Comparison of ENCODE assay signal across 10 mouse cellular contexts in the genomic region with DNA sequence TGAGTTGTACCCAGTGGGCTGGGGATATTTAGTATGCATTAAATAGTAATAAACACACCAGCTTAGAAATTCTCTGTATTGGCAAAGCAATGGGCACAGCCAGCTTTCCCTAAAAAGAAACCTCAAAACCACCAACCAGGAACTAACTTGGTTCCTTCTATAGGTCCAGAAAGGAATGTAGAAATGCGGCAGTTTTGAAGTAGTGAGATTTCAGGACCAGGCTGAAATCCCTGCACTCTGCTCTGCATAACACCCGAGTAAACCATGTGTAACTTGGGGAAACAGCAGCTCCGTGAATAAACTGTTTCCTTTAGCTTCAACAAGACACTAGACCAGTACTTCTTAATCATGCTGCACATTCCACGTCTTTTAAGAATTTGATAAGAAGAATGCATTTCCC. TPM values are rescaled to one million over a fixed set of nuclear protein-coding genes. Genes with fewer than 3 reads are reported as not detected.
DNase-seq lines count a peak whose midpoint lies in the region; ATAC-seq and TF ChIP-seq lines count a peak whose summit lies in the region.
"Had no signal": no experiment of that assay in that cellular context is flagged by ENCODE, and none has a peak within 500 bp of the region (broad histone marks: within the 10 kb centered on the region; RNA-seq: fewer than 3 reads in every experiment).

No protein-coding gene starts in this region.

- no peak overlapping the region for H3K27ac ChIP-seq in forebrain, embryonic 12.5 days
- H3K27ac ChIP-seq in forebrain, embryonic 14.5 days (ENCODE audit: low read depth, low read length), result no peak overlapping the region
- H3K27ac ChIP-seq in lung, embryonic 15.5 days, result no peak overlapping the region
- no peak overlapping the region for H3K27ac ChIP-seq in limb, embryonic 15.5 days
- H3K27ac ChIP-seq in small intestine, adult 2 months (ENCODE audit: insufficient read depth, low read depth, low read length), result peak overlapping the region; percentile 21; the same call in 1 of the 2 replicates

- WGBS in forebrain, embryonic 12.5 days, result 77% methylated on average over 4 of the region's 4 CpGs
- 77% methylated on average over 4 of the region's 4 CpGs for WGBS in forebrain, embryonic 14.5 days
- WGBS in lung, embryonic 15.5 days, result 8% methylated on average over 4 of the region's 4 CpGs
- WGBS in limb, embryonic 15.5 days, result 50% methylated on average over 4 of the region's 4 CpGs
- 9% methylated on average over 4 of the region's 4 CpGs for WGBS in small intestine, adult 2 months

- no peak for TF ChIP-seq POLR2A in small intestine, adult 2 months (IDR thresholded peaks at IDR 0.05; ENCODE audit: low read depth, low read length)

- no peaks in the 10 kb centered on the region for H3K27me3 ChIP-seq in forebrain, embryonic 12.5 days
- no peaks in the 10 kb centered on the region for H3K27me3 ChIP-seq in forebrain, embryonic 14.5 days (replicated peaks; ENCODE audit: control insufficient read depth, insufficient read depth, low read length)
- no peaks in the 10 kb centered on the region for H3K27me3 ChIP-seq in lung, embryonic 15.5 days
- H3K27me3 ChIP-seq in limb, embryonic 15.5 days, result no peaks in the 10 kb centered on the region
- no peaks in the 10 kb centered on the region for H3K27me3 ChIP-seq in small intestine, adult 2 months (ENCODE audit: control insufficient read depth, insufficient read depth, low read length)

- peak overlapping the region; percentile 93; the same call in 1 of the 2 replicates for H3K4me2 ChIP-seq in forebrain, embryonic 12.5 days
- H3K4me2 ChIP-seq in forebrain, embryonic 14.5 days (ENCODE audit: low read length), result no peak overlapping the region
- peak overlapping the region; percentile 87 for H3K4me2 ChIP-seq in lung, embryonic 15.5 days
- peak overlapping the region; percentile 68 for H3K4me2 ChIP-seq in limb, embryonic 15.5 days

- H3K9ac ChIP-seq in forebrain, embryonic 12.5 days, result no peak overlapping the region
- no peak overlapping the region for H3K9ac ChIP-seq in forebrain, embryonic 14.5 days (ENCODE audit: low read length)
- peak overlapping the region; percentile 0; the same call in 1 of the 2 replicates for H3K9ac ChIP-seq in lung, embryonic 15.5 days
- no peak overlapping the region for H3K9ac ChIP-seq in limb, embryonic 15.5 days

- no peak overlapping the region for H3K4me3 ChIP-seq in forebrain, embryonic 12.5 days (replicated peaks)
- no peak overlapping the region for H3K4me3 ChIP-seq in forebrain, embryonic 14.5 days (ENCODE audit: low read depth, low read length)
- peak overlapping the region; percentile 70 for H3K4me3 ChIP-seq in lung, embryonic 15.5 days
- peak overlapping the region; percentile 76 for H3K4me3 ChIP-seq in limb, embryonic 15.5 days
- no peak overlapping the region for H3K4me3 ChIP-seq in small intestine, adult 2 months (ENCODE audit: low read depth, low read length)

- H3K36me3 ChIP-seq in forebrain, embryonic 12.5 days (replicated peaks), result no peaks in the 10 kb centered on the region
- H3K36me3 ChIP-seq in forebrain, embryonic 14.5 days (ENCODE audit: control insufficient read depth, insufficient read depth, low read length), result no peaks in the 10 kb centered on the region
- no peaks in the 10 kb centered on the region for H3K36me3 ChIP-seq in lung, embryonic 15.5 days
- no peaks in the 10 kb centered on the region for H3K36me3 ChIP-seq in limb, embryonic 15.5 days
- no peaks in the 10 kb centered on the region for H3K36me3 ChIP-seq in small intestine, adult 2 months (ENCODE audit: control insufficient read depth, insufficient read depth, low read length)

- ATAC-seq in forebrain, embryonic 12.5 days (ENCODE audit: low FRiP score), result no peak
- no peak for ATAC-seq in forebrain, embryonic 14.5 days
- ATAC-seq in lung, embryonic 15.5 days (ENCODE audit: borderline replicate concordance, extremely low read depth, low FRiP score, low TSS enrichment), result no peak
- no peak for ATAC-seq in limb, embryonic 15.5 days (ENCODE audit: insufficient number of reproducible peaks, low FRiP score, low TSS enrichment, low read depth)

- DNase-seq in forebrain, embryonic 14.5 days (ENCODE audit: low spot score), result no peak
- DNase-seq in lung, adult 18-20 months, result no peak
- no peak for DNase-seq in c-Kit-positive CD71-positive TER-119-positive erythroid progenitor cells, embryonic 14.5 days (ENCODE audit: low spot score)
- DNase-seq in ovary, postnatal 14 days (ENCODE audit: low spot score), result no peak

- TF ChIP-seq CTCF in small intestine, adult 2 months (IDR thresholded peaks at IDR 0.05; ENCODE audit: extremely low read depth, insufficient read length, insufficient replicate concordance, low read depth, low read length), result no peak

- peaks cover 27% of the 10 kb centered on the region for H3K4me1 ChIP-seq in forebrain, embryonic 12.5 days
- peaks cover 11% of the 10 kb centered on the region for H3K4me1 ChIP-seq in forebrain, embryonic 14.5 days (ENCODE audit: control insufficient read depth, insufficient read depth, low read length)
- H3K4me1 ChIP-seq in lung, embryonic 15.5 days, result peaks cover 30% of the 10 kb centered on the region
- peaks cover 20% of the 10 kb centered on the region for H3K4me1 ChIP-seq in limb, embryonic 15.5 days
- peaks cover 7% of the 10 kb centered on the region for H3K4me1 ChIP-seq in small intestine, adult 2 months (ENCODE audit: control insufficient read depth, insufficient read depth, insufficient read length, low read length)

- no peaks in the 10 kb centered on the region for H3K9me3 ChIP-seq in forebrain, embryonic 12.5 days
- H3K9me3 ChIP-seq in forebrain, embryonic 14.5 days (replicated peaks; ENCODE audit: control insufficient read depth, low read length), result no peaks in the 10 kb centered on the region
- H3K9me3 ChIP-seq in lung, embryonic 15.5 days, result no peaks in the 10 kb centered on the region
- H3K9me3 ChIP-seq in limb, embryonic 15.5 days, result no peaks in the 10 kb centered on the region

RNA-seq across cellular contexts. Expression of gene Arfip1, which starts 1.7 kb away (rescaled TPM):
- polyA plus RNA-seq in forebrain, embryonic 12.5 days (2016; fragmentation: Nextera tagmentation; extraction: Ambion mirVana), result 31.0 and 31.8 TPM in 2 replicates
- polyA plus RNA-seq in forebrain, embryonic 14.5 days (2014; fragmentation: Nextera tagmentation; extraction: Ambion mirVana), result 24.2 and 26.9 TPM in 2 replicates
- polyA plus RNA-seq in lung, embryonic 15.5 days (2015; fragmentation: Nextera tagmentation; extraction: Ambion mirVana), result 55.1 and 60.8 TPM in 2 replicates
- 54.5 and 56.7 TPM in 2 replicates for polyA plus RNA-seq in limb, embryonic 15.5 days (2015; fragmentation: Nextera tagmentation; extraction: Ambion mirVana)
- polyA plus RNA-seq in small intestine, adult 2 months (2012; rRNA removed), result 4.5 and 5.6 TPM in 2 replicates

RNA-seq across cellular contexts. Expression of gene Tigd4, which starts 12.7 kb away (rescaled TPM):
- not detected in 2 replicates for polyA plus RNA-seq in forebrain, embryonic 12.5 days (2016; fragmentation: Nextera tagmentation; extraction: Ambion mirVana)
- polyA plus RNA-seq in forebrain, embryonic 14.5 days (2014; fragmentation: Nextera tagmentation; extraction: Ambion mirVana), result not detected in 2 replicates
- 0.10 and 0.15 TPM in 2 replicates for polyA plus RNA-seq in lung, embryonic 15.5 days (2015; fragmentation: Nextera tagmentation; extraction: Ambion mirVana)
- 2.4 and 3.0 TPM in 2 replicates for polyA plus RNA-seq in limb, embryonic 15.5 days (2015; fragmentation: Nextera tagmentation; extraction: Ambion mirVana)
- 0.04 TPM in 1 of 2 replicates, not detected in the other for polyA plus RNA-seq in small intestine, adult 2 months (2012; rRNA removed)
- polyA plus RNA-seq: large intestine, adult 2 months; spleen, adult 2 months had no signal

Comparison
In these comparisons a context has a peak if more than half of its experiments do, and no peak if none do; other contexts are left out.
1. H3K4me3 ChIP-seq: peak in lung, embryonic 15.5 days (single experiment) and limb, embryonic 15.5 days (single experiment); none in forebrain, embryonic 12.5 days (single experiment), forebrain, embryonic 14.5 days (single experiment) and small intestine, adult 2 months (single experiment).